Mouse (Mus musculus) embryonic fibroblast, embryonic 13.5 days (primary cell): Measurements from ENCODE around the gene Odf3l2.

Experiments
- CTCF ChIP-seq: IDR thresholded peaks from 2 replicates; pipeline ENCODE4 v1.5.1; 2011; ENCODE audit warnings: mild to moderate bottlenecking, control low read depth, low read length, moderate library complexity, borderline replicate concordance; ENCODE audit not compliant: insufficient read depth
- POLR2A ChIP-seq: IDR thresholded peaks from 2 replicates; pipeline ENCODE4 v1.6.1; 2011; ENCODE audit warnings: low read depth, mild to moderate bottlenecking, control low read depth, low read length, moderate library complexity

- TF ChIP-seq POLR2A = no peak
- peak; percentile 83 for TF ChIP-seq CTCF
These were observed 18.7 kb upstream of the Odf3l2 start, which contains the start of gene Madcam1 for GRCm38 (mm10) chr10:79664131-79664665.
